Mouse (Mus musculus) T-cell, adult 2 months (primary cell): ENCODE results near the gene Klhl3.

Source experiments
- DNase-seq: peaks from one replicate; pipeline ENCODE4 v3.0.0; 2022; ENCODE audit warnings: low spot score

Klhl3 gene

DNA sequence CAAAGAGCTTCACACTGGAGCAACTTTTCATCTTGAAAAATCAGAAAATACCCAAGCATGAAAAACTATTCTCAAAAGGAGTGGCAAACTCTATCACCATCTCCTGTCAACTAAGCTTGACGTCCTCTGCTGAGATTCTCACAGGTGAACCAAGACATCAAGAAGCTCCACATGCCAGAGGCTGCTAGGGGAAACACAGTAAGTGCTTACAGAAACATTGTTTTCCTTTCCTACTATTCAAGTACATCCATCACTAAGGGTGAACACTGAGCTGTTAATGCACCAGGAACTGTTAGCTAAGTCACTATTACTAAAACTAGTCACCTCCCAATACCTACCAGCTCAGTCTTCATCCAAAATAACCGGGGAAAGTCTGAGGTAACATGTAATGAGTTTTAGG lies 11.6 kb upstream of the Klhl3 start:
- DNase-seq, result no peak

DNA sequence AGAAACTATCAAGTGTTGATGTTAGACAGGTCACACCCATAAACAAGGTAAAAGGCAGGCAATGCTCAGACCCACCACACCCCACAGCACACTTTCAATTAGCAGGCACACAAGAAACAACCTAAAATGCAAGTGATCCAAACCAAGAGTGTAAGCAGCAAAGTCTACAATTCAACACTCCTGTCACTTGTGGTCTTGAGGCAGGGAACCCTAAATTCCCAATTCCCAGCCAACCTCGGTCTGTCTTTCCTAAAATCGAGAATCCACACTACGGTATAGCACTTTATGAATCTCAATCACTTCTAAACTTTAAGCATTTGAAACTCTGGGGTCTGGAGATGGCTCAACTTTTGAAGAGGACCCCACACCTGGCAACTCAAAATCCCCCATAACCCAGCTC lies 10.9 kb upstream of the Klhl3 start:
- no peak for DNase-seq

DNA sequence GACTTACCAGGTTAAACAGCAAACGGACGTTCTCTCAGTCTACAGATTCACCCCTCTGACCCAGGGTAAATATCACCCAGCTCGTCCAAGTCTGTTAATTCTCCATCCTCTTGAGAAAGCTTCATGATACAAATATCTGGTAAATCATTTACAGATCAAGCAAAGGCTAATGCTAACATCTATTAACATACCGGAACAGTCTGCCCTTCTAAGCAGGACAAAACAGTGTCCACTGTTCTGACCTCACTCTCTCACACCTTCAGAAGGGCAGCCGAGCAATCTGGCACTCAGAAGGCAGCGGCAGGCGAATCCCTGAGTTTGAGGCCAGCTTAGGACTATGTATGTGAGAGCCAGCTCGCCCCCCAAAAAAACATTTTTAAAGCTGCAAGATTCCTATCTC lies 10.0 kb upstream of the Klhl3 start:
- DNase-seq, result no peak

DNA sequence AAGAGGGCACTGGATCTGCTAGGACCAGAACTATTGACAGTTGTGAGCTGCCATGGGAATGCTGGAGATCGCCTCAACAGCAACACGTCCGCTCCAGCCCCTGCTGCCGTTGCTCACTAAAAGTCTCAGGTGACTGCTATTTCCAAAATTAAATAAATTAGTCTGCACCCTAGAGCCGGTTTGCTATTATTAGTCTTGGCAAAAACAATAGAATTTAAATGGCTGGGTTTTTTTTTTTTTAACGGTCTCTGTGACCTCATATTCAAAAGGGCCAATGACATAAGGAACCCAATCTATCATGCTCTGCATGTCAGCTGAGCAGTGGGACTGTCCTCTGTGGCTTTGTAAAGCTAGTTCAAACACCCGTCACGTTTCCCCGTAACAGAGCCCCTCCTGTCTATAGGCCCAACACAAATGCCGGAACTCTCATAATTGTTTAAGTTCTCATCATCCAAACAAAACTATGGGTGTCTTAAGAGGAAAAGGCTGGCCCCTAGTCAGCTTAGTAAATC lies 9.4 kb upstream of the Klhl3 start:
- no peak for DNase-seq

DNA sequence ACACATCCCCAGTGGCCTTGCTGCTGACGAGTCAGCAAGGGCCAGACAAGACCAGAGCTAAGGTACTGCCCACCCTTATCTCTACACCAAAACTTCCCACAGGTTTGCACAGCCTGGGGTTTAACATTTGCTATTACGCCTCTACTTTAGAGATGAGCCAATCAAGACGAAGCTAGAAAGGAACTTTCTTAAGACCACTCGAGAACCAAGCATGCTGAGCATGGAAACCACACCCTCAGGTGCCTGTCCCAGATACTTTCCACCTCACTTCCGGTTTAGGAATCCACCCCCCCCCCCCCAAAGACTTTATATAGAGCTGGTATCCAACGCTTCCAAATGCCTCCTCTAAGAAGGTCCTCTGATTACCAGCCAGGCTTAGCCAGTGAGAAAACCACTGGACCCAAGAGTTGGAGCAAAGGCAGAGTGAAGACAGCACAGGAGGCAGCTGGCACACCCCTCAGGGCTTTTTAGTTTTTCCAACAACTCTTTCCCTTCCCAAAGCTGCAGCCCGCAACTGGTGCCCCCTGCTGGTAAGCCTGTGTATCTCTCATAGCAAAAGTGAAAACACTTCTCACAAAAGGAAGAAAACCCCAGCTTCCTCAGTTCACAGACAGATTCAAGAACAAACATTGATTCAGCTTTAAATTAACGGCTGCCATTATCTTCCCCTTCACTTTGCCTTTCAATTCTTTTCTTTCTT lies 4.1 kb upstream of the Klhl3 start:
- DNase-seq, result peak; percentile 78

DNA sequence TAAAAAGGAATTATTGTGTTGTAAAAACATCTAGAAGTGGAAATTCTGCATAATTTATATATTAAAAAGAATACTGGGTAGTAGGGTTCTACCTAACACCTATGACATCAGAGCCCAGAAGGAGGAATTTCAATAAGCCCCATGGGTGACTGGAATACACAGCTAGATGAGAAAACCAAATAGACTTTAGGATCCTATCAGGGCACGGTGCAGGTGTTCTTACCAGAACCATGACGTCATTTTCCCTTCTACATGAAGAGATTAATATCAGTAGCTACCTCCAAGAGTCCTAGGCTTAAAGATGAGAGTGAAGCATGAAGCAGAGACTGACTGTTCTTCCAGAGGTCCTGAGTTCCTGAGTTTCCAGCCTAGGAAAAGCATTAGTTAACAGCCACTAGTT lies 3.4 kb upstream of the Klhl3 start:
- DNase-seq, result no peak

DNA sequence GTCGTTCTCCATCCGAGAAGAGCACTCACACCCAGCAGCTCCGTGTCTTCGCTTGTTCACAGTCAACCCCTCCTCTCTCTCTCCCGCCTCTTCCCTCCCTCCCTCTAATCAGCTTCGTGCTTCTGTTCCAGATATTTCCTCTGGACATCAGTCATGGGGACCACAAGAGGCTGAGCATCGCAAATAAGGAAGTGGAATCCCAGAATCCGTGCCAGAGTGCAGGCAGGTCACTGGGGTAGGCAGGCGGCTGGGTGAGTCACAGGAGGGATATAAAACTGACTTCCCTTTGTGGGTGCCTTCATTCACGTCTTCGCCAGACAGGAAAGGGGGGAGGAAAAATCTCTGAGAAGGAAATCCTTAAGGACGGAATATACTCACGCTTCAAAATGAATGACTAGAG lies 1.8 kb upstream of the Klhl3 start:
- DNase-seq, result no peak

DNA sequence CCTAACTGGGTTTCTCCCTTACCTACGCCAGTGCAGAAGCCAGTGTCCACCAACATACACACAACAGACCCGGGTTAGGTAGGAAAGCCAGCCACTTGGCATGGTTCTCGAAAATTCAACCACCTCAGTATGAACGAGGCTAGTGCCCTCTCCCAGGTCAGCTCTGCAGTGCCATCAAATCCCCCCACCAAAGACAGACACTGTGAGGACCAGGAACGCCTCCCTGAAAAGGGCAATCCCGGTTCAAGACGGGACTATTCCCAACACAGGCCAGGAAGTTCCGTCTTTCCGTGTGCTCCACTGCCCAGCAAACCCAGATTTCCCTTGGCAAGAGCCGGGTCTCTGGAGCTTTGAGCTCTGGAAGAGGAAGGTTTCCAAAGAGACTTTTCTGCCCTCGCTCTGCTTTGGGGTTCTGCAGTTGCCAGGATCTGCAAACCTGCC lies 771 bp downstream of the Klhl3 start:
- DNase-seq, result no peak

DNA sequence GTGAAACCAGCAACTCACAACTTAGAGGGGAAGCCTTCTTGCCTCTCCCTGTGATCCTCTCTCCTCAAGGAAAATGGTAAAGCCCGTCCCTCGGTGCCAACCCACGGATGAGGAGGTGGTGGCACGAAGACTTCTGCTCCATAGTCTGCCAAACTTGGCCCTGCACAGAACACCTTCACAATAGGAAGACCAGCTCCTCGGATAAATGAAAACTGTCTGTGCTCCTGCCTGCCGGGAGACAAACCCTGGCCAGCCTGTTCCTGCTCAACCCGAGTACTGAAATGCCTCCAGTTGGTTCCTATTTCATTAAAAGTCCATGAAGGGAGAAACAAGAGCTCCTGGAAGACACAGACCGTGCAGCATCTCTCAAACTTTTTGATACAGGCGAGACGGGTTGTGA lies 1.2 kb downstream of the Klhl3 start:
- DNase-seq, result no peak

DNA sequence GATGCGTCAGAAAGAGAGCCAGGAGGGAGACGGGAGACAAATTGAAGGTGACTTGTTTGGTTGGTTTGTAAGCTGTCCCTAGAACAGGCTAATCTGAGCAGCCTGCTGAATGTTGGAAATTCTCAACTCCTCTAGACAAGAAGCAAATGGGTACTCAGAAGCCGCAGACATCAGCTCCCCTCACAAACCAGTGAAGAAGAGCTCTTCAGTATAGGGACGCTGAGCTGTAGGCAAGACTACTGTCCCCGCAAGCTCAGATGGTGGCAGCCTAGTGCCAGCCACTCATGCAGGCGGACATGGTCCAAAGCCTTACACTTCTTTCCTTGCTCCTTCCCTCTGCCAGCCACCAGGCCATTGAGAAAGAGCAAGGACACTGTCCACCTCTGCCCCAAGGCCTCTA lies 2.1 kb downstream of the Klhl3 start:
- DNase-seq, result no peak

DNA sequence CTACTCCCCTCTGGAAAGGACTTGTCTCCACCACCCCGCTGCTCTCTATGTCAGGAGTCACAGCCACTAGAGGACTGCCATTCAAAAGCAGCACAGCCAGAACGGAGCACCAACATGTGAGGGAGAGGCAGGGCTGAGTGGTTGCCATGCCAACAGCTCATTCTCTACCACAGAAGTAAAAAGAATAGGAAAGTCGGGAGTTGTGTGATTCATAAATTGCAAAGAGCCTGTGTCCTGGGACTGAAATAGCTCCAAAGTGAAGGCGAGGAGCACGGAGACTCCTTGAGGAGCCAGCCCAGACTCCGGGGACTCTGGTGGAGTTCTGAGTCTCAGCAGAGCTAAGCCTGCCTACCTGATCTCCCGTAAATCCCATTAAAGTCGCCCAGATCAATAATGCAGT lies 22.7 kb downstream of the Klhl3 start:
- DNase-seq, result no peak

DNA sequence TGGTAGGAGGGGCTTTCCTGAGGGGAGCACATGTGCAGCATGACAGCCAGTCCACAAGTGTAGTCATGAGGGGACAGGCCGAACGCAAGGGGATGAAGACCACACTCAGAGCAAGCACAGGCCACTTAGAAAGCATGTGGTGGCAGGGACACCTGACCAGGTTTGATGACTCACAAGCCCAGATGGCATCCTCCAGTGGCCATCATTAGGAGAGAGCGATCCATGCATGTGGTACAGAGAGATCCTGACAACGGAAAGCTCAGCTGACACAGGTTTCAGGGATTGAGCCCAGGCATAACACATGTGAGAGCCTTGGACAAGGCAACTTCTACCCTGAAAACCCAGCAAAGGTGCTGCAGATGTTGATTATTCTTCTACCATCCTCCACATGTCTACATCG lies 29.0 kb downstream of the Klhl3 start:
- no peak for DNase-seq

DNA sequence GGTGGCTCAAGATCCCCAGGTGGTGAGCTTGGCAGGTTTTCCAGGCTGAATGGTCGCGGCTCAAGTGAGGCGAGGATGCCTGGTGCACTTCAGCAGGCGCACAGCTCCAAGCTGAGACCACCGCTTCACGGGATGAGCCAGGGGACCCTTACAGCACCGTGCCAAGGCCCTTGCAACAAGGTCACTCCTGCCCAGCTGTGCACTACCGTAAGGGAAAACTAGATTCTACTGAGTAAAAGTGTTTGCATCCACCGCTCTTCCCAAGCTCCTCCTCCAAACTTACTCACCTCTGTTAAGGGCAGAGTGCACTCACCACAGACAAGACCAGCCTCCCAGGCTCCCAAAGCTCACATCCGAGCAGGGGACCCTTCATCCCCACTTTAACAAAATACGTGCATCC lies 29.9 kb downstream of the Klhl3 start:
- no peak for DNase-seq

DNA sequence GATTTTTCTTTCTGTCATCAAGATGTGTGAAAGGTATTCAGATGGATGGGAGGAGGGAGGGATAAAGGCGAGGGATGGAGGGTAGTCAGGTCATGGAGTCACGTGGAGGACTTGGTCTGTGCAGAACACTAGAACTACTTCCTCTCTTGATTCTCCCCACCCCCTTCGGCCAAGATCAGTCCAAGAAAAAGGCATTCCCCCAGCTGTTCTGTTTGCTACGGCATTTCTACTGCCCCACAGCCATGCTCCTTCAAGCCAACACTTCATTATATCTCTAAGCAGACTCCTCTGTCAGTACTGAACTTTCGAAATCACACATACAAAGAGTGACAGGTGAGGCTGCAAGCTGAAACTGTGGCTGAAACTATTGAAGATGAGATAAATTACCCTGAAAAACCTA lies 30.3 kb downstream of the Klhl3 start:
- no peak for DNase-seq

DNA sequence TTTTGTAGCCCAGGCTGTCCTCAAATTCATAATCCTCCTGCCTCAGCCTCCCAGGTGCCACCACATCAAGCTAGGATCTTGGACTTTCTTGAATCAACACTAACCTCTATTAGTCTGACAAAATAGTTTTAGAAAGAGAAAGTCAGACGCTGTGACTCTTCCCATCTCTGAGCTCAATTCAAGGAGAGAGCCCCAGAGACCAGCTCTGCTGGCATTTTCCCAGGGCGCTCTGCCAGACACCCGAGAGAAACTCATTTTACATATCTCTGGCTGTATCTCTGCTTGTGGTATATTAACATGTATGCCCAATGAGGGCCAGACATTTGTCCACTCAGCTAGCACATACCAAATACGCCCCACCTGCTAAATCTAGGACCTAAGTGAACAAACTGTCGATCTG lies 35.0 kb downstream of the Klhl3 start:
- DNase-seq, result no peak

DNA sequence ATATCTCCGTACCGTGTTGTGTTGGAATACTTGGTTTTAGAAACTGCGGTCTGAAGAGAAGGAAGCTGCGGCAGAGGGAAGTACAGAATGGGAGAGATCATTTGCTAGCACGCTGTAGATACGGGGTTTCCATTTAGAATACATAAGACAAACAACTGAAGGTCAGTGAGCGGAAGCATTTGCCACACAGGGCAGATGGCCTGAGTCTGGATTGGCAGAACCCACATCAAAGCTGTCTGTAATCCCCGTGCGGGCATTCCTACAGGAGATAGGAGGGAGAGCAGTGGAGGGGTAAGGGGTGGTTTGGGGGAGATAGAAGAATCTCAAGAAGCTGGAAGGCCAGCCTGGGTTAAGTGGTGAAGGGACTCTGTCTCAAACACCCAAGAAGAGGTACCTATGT lies 38.5 kb downstream of the Klhl3 start:
- no peak for DNase-seq

DNA sequence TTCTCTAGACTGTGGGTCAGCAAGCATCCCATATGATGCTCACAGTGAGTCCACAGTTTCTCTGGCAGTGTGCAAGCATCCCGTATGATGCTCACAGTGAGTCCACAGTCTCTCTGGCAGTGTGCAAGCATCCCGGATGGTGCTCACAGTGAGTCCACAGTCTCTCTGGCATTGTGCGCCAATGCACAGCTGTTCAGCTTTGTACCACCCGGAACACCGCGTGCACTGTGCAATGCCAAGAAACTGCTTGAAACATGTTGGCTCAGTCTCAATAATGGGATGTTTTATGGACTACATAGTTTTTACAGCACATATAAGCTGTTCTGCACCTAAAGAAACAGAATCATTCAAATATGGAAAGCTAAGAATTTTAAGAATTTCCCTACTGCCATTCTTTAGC lies 38.9 kb downstream of the Klhl3 start:
- DNase-seq, result no peak

DNA sequence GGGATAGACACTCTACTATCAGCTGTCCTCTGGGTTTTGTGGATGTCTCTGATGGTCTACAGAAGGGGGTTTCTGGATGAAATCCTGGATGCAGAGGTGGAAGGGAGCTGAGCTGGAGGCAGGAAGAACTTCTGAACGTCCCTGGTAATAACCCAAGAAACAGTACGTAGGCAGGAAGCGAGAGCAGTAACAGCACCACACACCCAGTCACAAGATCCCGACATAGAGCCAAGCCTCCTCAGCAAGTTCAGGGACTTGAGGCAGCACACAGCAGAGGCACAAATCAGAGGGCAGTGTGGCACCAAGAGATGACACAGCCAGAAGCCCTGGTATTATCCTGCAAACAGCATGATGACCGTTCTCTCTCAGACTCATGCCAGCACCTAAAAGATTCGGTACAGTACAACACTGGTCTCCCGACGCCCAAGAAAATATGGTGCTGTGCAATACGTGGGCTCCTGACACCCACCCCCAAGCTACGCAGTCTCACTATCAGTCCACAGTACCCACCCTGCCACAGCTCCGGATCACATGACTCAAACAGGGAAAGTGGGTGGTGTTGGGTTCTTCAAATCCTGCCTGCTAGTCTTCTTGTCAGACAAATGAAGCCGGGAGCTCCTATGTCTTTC lies 40.0 kb downstream of the Klhl3 start:
- DNase-seq, result no peak

DNA sequence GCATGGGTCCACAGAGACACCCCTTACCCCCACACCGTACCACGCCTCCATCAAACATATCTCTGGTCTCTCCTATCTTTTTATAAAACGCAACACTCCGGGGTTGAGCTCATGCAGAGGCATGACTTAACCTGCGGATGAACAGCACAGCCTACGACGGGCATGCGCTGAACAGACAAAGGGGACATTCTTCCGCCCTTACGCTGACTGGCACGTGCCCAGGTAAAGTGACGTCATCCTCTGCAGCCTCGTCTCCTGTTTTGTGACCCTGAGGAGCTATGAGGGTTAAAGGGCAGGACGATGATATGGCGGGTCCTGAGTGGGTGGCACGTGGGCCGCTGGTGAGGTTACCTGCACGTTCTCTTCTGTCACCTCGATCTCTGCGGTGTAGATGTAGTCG lies 42.2 kb downstream of the Klhl3 start:
- DNase-seq, result no peak

DNA sequence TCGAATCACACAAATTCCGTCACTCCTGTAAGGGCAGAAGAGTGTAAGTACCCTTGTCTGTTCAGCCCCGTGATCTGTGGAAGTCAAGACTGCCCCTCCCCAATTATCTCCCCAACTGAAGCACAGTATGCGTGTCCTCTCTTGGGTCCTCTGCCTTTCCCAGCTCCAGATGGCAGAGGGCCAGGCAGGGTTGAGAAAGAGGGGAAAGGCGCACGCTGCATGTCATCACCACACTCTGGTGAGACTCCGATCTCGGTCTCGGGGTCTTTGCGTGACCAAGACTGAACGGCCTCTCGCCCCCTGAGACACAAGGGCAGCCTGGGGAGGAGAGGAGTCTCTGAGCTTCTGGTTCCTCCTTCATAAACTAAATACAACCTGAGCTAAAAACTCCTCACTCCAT lies 42.9 kb downstream of the Klhl3 start:
- DNase-seq, result no peak

DNA sequence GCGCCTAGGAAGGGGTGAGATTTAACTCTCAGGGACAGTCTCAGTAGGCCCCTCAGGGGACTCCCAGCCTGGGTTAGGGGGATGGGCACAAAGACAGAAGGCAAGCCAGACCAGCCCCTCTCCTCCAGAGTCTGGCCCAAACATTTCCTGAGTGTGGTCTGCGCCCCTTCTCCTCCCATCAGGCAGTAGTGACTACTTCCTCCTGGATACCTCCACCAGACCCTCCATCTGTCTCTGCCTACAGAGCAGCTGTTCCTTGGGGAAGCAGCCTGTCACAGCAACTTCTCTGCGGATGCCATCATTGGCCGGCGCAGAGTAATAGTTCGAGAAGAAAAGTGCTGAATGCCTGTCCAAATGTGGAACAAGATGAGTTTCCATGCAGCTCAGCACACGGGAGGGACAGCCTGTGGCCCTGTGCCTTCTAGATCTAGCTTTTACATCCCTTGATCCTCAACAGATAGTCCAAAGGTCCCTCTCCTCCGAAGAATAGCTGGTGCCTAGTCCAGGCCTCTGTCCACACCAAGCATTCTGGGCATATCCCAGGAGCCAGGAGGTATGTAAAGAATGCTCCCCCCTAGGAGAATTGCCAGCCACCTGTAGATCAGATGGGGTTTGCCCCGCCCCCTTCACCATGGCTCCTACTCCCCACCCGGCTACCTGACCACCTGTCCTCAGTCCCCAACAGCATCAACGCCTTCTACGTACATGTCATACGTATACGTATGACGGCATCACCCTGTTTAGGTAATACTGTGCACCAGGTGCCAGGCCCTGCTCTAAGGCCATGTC lies 44.8 kb downstream of the Klhl3 start:
- DNase-seq, result no peak

DNA sequence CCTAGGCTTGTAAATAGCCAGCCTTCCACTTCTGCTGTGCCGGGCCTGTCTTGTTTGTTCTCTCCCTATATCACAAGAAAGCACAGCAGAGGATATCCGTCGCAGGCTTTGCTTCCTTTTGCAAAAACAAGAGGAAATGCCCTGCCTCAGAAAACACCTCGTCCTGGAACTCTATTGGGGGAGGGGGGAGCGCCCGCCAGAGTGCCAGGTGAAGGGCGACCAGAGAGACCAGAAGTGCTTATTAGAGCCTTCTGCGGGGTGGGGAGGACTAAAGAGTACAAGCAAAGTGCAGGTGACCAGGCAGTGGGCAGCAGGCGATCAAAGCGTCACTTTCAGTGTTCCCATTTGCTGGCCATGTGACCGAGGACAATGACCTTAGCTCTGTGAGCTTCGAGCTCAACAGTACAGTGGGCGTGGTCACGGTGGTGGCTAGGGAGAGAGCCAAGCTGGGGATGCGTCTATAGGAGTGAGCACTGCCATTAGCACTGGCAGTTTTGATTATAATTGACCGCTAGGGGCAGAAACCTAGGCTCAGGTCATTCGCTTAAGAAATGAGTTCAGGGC lies 45.8 kb downstream of the Klhl3 start:
- peak; percentile 81 for DNase-seq
